Mouse (Mus musculus): ENCODE measurements around the gene B3gnt9. TPM values are rescaled to one million over a fixed set of nuclear protein-coding genes. Genes with fewer than 3 reads are reported as not detected.

The B3gnt9 gene
- polyA plus RNA-seq, 1 experiment from 2014 or later, result 13.5 TPM

- H3K4me1 ChIP-seq, result peaks cover 16% of the 10 kb centered on the region
- no peaks in the 10 kb centered on the region for H3K36me3 ChIP-seq
- H3K9ac ChIP-seq, result no peak overlapping the region
- H3K27me3 ChIP-seq, result no peaks in the 10 kb centered on the region
- ATAC-seq (replicated peaks; ENCODE audit: low FRiP score), result no peak
- H3K4me3 ChIP-seq (replicated peaks), result no peak overlapping the region
- 83% methylated on average over 7 of the region's 7 CpGs for WGBS
- H3K27ac ChIP-seq, result peak overlapping the region; percentile 90; the same call in 1 of the 2 replicates
- no peak overlapping the region for H3K4me2 ChIP-seq
- H3K9me3 ChIP-seq (replicated peaks), result no peaks in the 10 kb centered on the region
Measured at GRCm38 (mm10) chr8:105223850-105224249, 31.1 kb downstream of the B3gnt9 start.

- Histone ChIP-seq H3K36me3 (peaks cover 31% of the 10 kb centered on the region), H3K4me2 (no peak overlapping the region), H3K4me3 (replicated peaks) (no peak overlapping the region), H3K4me1 (no peaks in the 10 kb centered on the region), H3K27me3 (no peaks in the 10 kb centered on the region), H3K9me3 (replicated peaks) (no peaks in the 10 kb centered on the region), H3K27ac (no peak overlapping the region), H3K9ac (no peak overlapping the region)
- WGBS, result 79% methylated on average over 5 of the region's 5 CpGs
- ATAC-seq (replicated peaks; ENCODE audit: low FRiP score), result no peak
Measured at GRCm38 (mm10) chr8:105217926-105218522, 36.9 kb downstream of the B3gnt9 start.

GRCm38 (mm10) chr8:105214104-105214503 lies 40.8 kb downstream of the B3gnt9 start:
- no peak overlapping the region for H3K9ac ChIP-seq
- WGBS, result 87% methylated on average over 5 of the region's 5 CpGs

GRCm38 (mm10) chr8:105209153-105210110 lies 45.5 kb downstream of the B3gnt9 start:
- ATAC-seq (replicated peaks; ENCODE audit: low FRiP score), result no peak
- H3K4me3 ChIP-seq (replicated peaks), result no peak overlapping the region
- H3K27ac ChIP-seq, result no peak overlapping the region
- H3K4me2 ChIP-seq, result no peak overlapping the region
- peaks cover 45% of the 10 kb centered on the region for H3K36me3 ChIP-seq
- H3K27me3 ChIP-seq, result no peaks in the 10 kb centered on the region
- no peak overlapping the region for H3K9ac ChIP-seq
- no peaks in the 10 kb centered on the region for H3K9me3 ChIP-seq (replicated peaks)
- WGBS, result 95% methylated on average over 1 of the region's 1 CpGs
- no peaks in the 10 kb centered on the region for H3K4me1 ChIP-seq

More at GRCm38 (mm10) chr8:105214104-105214503, 40.8 kb downstream of the B3gnt9 start:
- Histone ChIP-seq H3K27ac (no peak overlapping the region), H3K27me3 (no peaks in the 10 kb centered on the region), H3K36me3 (peaks cover 54% of the 10 kb centered on the region), H3K4me1 (no peaks in the 10 kb centered on the region), H3K4me2 (no peak overlapping the region), H3K9me3 (replicated peaks) (no peaks in the 10 kb centered on the region), H3K4me3 (replicated peaks) (no peak overlapping the region)
- ATAC-seq (replicated peaks; ENCODE audit: low FRiP score), result no peak

DNA sequence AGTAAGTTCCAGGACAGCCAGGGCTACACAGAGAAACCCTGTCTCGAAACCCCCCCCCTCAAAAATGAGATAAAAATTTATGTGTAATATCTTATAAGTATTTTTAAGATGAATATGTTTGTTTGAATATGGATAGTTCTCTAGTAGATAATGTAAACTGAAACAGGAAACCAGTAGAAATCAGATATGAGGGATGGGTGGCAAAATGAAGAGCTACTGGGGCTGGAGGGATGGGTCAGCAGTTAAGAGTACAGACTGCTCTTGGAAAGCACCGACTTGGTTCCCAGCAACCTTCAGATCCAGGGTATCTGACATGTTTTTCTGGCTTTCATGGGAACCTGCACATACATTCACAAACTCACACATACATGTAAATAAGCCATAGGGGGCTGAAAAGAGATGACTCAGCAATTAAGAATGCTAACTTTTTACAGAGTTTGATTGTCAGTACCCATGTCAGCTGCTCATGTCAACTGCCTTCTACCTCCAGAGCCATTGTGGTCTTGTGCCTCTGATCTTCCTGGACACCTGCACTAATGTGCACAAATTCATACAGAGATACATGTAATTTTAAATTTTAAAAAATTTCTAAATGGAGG lies 47.2 kb downstream of the B3gnt9 start:
- Histone ChIP-seq H3K9ac (no peak overlapping the region), H3K36me3 (peaks cover 47% of the 10 kb centered on the region), H3K4me1 (no peaks in the 10 kb centered on the region), H3K9me3 (replicated peaks) (no peaks in the 10 kb centered on the region), H3K4me3 (replicated peaks) (no peak overlapping the region), H3K27ac (no peak overlapping the region), H3K27me3 (no peaks in the 10 kb centered on the region), H3K4me2 (no peak overlapping the region)
- 95% methylated on average over 2 of the region's 2 CpGs for WGBS
- ATAC-seq (replicated peaks; ENCODE audit: low FRiP score), result no peak

- ATAC-seq (replicated peaks; ENCODE audit: low FRiP score), result no peak
- WGBS, result 59% methylated on average over 7 of the region's 7 CpGs
- no peaks in the 10 kb centered on the region for H3K27me3 ChIP-seq
- no peaks in the 10 kb centered on the region for H3K4me1 ChIP-seq
- H3K4me2 ChIP-seq, result no peak overlapping the region
- no peak overlapping the region for H3K4me3 ChIP-seq (replicated peaks)
- no peaks in the 10 kb centered on the region for H3K9me3 ChIP-seq (replicated peaks)
- H3K27ac ChIP-seq, result no peak overlapping the region
- no peak overlapping the region for H3K9ac ChIP-seq
- peaks cover 51% of the 10 kb centered on the region for H3K36me3 ChIP-seq
Measured at GRCm38 (mm10) chr8:105206766-105207275, 48.1 kb downstream of the B3gnt9 start.

- H3K4me1 ChIP-seq, result no peaks in the 10 kb centered on the region
- ATAC-seq (replicated peaks; ENCODE audit: low FRiP score), result no peak
- no peak overlapping the region for H3K27ac ChIP-seq
- no peak overlapping the region for H3K4me3 ChIP-seq (replicated peaks)
- WGBS, result 75% methylated on average over 1 of the region's 1 CpGs
- H3K9me3 ChIP-seq (replicated peaks), result no peaks in the 10 kb centered on the region
- H3K9ac ChIP-seq, result no peak overlapping the region
- peaks cover 52% of the 10 kb centered on the region for H3K36me3 ChIP-seq
- no peak overlapping the region for H3K4me2 ChIP-seq
- H3K27me3 ChIP-seq, result no peaks in the 10 kb centered on the region
Measured at GRCm38 (mm10) chr8:105205748-105206147, 49.2 kb downstream of the B3gnt9 start.

Other genes with a start within 250 kb of the B3gnt9 start
- gene Ces3a, start 206.6 kb downstream of the B3gnt9 start, polyA plus RNA-seq (2015; fragmentation: Nextera tagmentation; extraction: Ambion mirVana), result not detected in 2 replicates
- not detected in 2 replicates for gene Ces3b, start 171.4 kb downstream of the B3gnt9 start, polyA plus RNA-seq (2015; fragmentation: Nextera tagmentation; extraction: Ambion mirVana)
- gene Ces4a, start 123.4 kb downstream of the B3gnt9 start, polyA plus RNA-seq (2015; fragmentation: Nextera tagmentation; extraction: Ambion mirVana), result not detected in 2 replicates
- gene Cbfb, start 84.5 kb downstream of the B3gnt9 start, polyA plus RNA-seq (2015; fragmentation: Nextera tagmentation; extraction: Ambion mirVana), result 67.7 and 73.2 TPM in 2 replicates
- 23.8 and 25.2 TPM in 2 replicates for gene D230025D16Rik, start 30.0 kb downstream of the B3gnt9 start, polyA plus RNA-seq (2015; fragmentation: Nextera tagmentation; extraction: Ambion mirVana)
- gene Tradd, start 9.5 kb upstream of the B3gnt9 start, polyA plus RNA-seq (2015; fragmentation: Nextera tagmentation; extraction: Ambion mirVana), result 20.0 and 24.2 TPM in 2 replicates
- 2.3 and 2.7 TPM in 2 replicates for gene Fbxl8, start 9.5 kb upstream of the B3gnt9 start, polyA plus RNA-seq (2015; fragmentation: Nextera tagmentation; extraction: Ambion mirVana)
- gene Hsf4, start 14.6 kb upstream of the B3gnt9 start, polyA plus RNA-seq (2015; fragmentation: Nextera tagmentation; extraction: Ambion mirVana), result 0.12 and 0.13 TPM in 2 replicates
- 0.84 and 1.1 TPM in 2 replicates for gene Nol3, start 21.0 kb upstream of the B3gnt9 start, polyA plus RNA-seq (2015; fragmentation: Nextera tagmentation; extraction: Ambion mirVana)
- gene 4931428F04Rik, start 34.7 kb upstream of the B3gnt9 start, polyA plus RNA-seq (2015; fragmentation: Nextera tagmentation; extraction: Ambion mirVana), result 10.6 and 12.6 TPM in 2 replicates
- gene Exoc3l, start 40.9 kb upstream of the B3gnt9 start, polyA plus RNA-seq (2015; fragmentation: Nextera tagmentation; extraction: Ambion mirVana), result 21.6 and 25.4 TPM in 2 replicates
- gene E2f4, start 42.5 kb upstream of the B3gnt9 start, polyA plus RNA-seq (2015; fragmentation: Nextera tagmentation; extraction: Ambion mirVana), result 88.8 and 103 TPM in 2 replicates
- gene Elmo3, start 50.4 kb upstream of the B3gnt9 start, polyA plus RNA-seq (2015; fragmentation: Nextera tagmentation; extraction: Ambion mirVana), result 10.6 and 11.5 TPM in 2 replicates
- gene Lrrc29, start 71.1 kb upstream of the B3gnt9 start, polyA plus RNA-seq (2015; fragmentation: Nextera tagmentation; extraction: Ambion mirVana), result 2.2 and 2.6 TPM in 2 replicates
- gene Tmem208, start 71.2 kb upstream of the B3gnt9 start, polyA plus RNA-seq (2015; fragmentation: Nextera tagmentation; extraction: Ambion mirVana), result 119 and 125 TPM in 2 replicates
- 3.5 TPM in 2 replicates for gene Fhod1, start 92.8 kb upstream of the B3gnt9 start, polyA plus RNA-seq (2015; fragmentation: Nextera tagmentation; extraction: Ambion mirVana)
- 2.5 and 2.9 TPM in 2 replicates for gene Slc9a5, start 93.7 kb upstream of the B3gnt9 start, polyA plus RNA-seq (2015; fragmentation: Nextera tagmentation; extraction: Ambion mirVana)
- 0.39 and 0.50 TPM in 2 replicates for gene Plekhg4, start 118.1 kb upstream of the B3gnt9 start, polyA plus RNA-seq (2015; fragmentation: Nextera tagmentation; extraction: Ambion mirVana)
- gene Kctd19, start 158.3 kb upstream of the B3gnt9 start, polyA plus RNA-seq (2015; fragmentation: Nextera tagmentation; extraction: Ambion mirVana), result not detected in 2 replicates
- gene Lrrc36, start 158.4 kb upstream of the B3gnt9 start, polyA plus RNA-seq (2015; fragmentation: Nextera tagmentation; extraction: Ambion mirVana), result 0.18 and 0.22 TPM in 2 replicates
- 30.7 and 38.3 TPM in 2 replicates for gene Tppp3, start 216.4 kb upstream of the B3gnt9 start, polyA plus RNA-seq (2015; fragmentation: Nextera tagmentation; extraction: Ambion mirVana)
- gene Zdhhc1, start 241.7 kb upstream of the B3gnt9 start, polyA plus RNA-seq (2015; fragmentation: Nextera tagmentation; extraction: Ambion mirVana), result 39.2 and 43.7 TPM in 2 replicates